Mouse (Mus musculus): ENCODE measurements at regions not wholly inside any gene's neighbourhood (a gene's known extent, or its start where the extent isn't known, plus 50 kb on each side); places are given as distances from the start of the nearest gene placed in this dataset.

- Histone ChIP-seq H3K27me3 (no peaks in the 10 kb centered on the region), H3K9ac (no peak overlapping the region), H3K9me3 (no peaks in the 10 kb centered on the region), H3K4me1 (no peaks in the 10 kb centered on the region), H3K4me2 (replicated peaks) (no peak overlapping the region), H3K36me3 (no peaks in the 10 kb centered on the region), H3K27ac (no peak overlapping the region), H3K4me3 (no peak overlapping the region)
- WGBS = 79% methylated on average over 1 of the region's 1 CpGs
- no peak for ATAC-seq (ENCODE audit: low FRiP score, low read depth)
Measured at GRCm38 (mm10) chr8:100796628-100797027, 1380.4 kb upstream of the Cdh8 start.

DNA sequence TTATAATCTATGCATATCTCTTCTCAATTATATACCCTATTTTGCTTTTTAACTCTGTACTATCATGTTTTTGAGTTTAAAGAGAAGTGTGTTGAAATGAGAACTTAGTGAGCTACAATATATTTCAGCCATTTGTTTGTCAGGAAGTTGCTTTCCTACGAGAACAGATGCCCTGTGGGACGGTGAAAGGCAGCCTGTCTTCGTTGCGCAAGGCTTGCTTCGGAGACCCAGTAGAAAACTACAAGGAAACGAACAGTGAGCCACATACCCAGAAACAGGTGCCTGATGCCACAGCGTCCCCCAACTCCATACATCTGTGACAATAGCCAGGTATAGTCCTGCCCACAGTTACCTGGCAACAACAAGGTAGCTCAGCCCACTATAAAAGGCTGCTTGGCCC, 1377.7 kb upstream of the Cdh8 start:
- Histone ChIP-seq H3K27ac (no peak overlapping the region), H3K9me3 (no peaks in the 10 kb centered on the region), H3K4me3 (no peak overlapping the region), H3K36me3 (no peaks in the 10 kb centered on the region), H3K27me3 (no peaks in the 10 kb centered on the region), H3K4me2 (replicated peaks) (no peak overlapping the region), H3K9ac (no peak overlapping the region), H3K4me1 (no peaks in the 10 kb centered on the region)
- no peak for ATAC-seq (ENCODE audit: low FRiP score, low read depth)
- WGBS = 84% methylated on average over 7 of the region's 7 CpGs

- Histone ChIP-seq H3K36me3 (no peaks in the 10 kb centered on the region), H3K4me2 (replicated peaks) (no peak overlapping the region), H3K9ac (no peak overlapping the region), H3K4me3 (no peak overlapping the region), H3K9me3 (no peaks in the 10 kb centered on the region), H3K4me1 (no peaks in the 10 kb centered on the region), H3K27ac (no peak overlapping the region), H3K27me3 (no peaks in the 10 kb centered on the region)
- 79% methylated on average over 11 of the region's 11 CpGs for WGBS
- no peak for ATAC-seq (ENCODE audit: low FRiP score, low read depth)
Measured at GRCm38 (mm10) chr8:100790592-100791141, 1374.4 kb upstream of the Cdh8 start.

DNA sequence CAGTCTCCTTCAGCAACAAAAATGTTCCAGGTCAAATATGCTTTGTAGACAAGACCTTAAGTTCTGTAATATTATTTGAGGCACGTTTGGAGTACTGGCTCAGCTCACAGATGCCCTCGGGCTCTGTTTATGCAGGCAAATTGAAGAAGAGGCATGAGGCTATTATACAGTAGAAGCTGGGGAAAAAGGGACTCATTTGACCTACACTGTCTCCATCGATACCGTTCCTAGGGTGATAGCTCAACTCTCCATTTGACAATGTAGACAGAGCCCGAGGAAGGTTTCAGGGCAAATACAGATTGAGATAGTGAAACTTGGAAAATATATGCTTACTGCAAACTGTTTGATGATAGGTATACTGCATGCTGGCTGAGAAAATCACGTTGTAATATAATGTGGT, 1371.9 kb upstream of the Cdh8 start:
- no peak for ATAC-seq (ENCODE audit: low FRiP score, low read depth)
- WGBS = 77% methylated on average over 6 of the region's 6 CpGs
- H3K4me3 ChIP-seq = no peak overlapping the region
- no peaks in the 10 kb centered on the region for H3K36me3 ChIP-seq
- H3K27ac ChIP-seq = no peak overlapping the region
- no peak overlapping the region for H3K9ac ChIP-seq
- no peaks in the 10 kb centered on the region for H3K9me3 ChIP-seq
- no peaks in the 10 kb centered on the region for H3K27me3 ChIP-seq
- H3K4me2 ChIP-seq (replicated peaks) = no peak overlapping the region
- H3K4me1 ChIP-seq = no peaks in the 10 kb centered on the region

DNA sequence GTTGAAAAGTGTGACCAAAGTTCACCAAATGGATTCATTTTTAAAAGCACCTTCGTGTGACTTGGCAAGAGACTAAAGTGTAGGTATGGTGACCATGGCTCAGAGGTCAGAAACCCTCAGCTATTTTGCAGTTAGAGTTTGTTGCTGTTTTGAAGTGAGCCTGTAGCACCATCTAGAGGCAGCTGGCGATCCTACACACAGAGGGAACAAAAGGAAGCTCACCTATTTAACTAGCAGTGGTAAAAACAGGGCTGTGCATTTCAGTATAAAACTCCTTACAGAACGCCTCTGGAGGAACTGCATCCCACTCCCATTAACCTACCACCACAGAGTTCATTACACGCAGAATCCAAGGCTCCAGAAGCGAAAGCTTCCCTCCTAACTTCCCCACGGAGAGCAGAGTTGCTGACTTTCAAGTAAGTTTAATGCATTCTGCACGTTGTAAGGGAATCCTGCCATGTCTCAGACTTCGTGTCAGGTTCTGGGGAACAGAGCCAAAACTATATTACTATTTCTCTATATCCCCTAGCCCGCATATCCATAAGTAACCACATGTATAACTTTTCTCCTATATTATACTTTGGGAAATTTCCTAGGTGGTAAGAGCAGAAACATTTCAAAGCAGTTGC, 1356.6 kb upstream of the Cdh8 start:
- 11% methylated on average over 9 of the region's 9 CpGs for WGBS
- ATAC-seq (ENCODE audit: low FRiP score, low read depth) = peak; percentile 81
- Histone ChIP-seq H3K27me3 (no peaks in the 10 kb centered on the region), H3K27ac (no peak overlapping the region), H3K4me3 (peak overlapping the region; percentile 32), H3K36me3 (no peaks in the 10 kb centered on the region), H3K4me1 (no peaks in the 10 kb centered on the region), H3K9ac (no peak overlapping the region), H3K4me2 (replicated peaks) (peak overlapping the region; percentile 52), H3K9me3 (no peaks in the 10 kb centered on the region)

DNA sequence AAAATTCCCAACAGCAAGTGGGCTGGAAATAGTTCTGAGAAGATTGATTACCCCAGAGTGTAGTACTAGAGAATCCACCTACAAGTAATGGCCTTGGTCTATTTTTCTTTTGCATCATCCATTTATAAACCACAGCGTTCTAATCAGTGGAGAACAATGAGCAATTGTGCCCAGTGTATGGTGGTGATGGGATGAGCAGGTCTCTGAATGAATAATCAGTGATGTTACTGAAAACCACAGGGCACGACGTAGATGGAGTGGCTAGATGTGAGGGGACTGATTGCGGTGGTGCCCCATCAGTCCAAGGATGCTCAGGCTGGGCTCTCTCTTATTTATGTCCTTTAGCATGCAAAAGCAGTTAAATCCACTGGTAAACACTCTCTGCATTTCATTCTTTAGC, 1353.3 kb upstream of the Cdh8 start:
- no peak overlapping the region for H3K4me2 ChIP-seq (replicated peaks)
- no peak for ATAC-seq (ENCODE audit: low FRiP score, low read depth)
- H3K4me1 ChIP-seq = no peaks in the 10 kb centered on the region
- H3K27ac ChIP-seq = no peak overlapping the region
- H3K9ac ChIP-seq = no peak overlapping the region
- H3K36me3 ChIP-seq = no peaks in the 10 kb centered on the region
- H3K27me3 ChIP-seq = no peaks in the 10 kb centered on the region
- H3K9me3 ChIP-seq = no peaks in the 10 kb centered on the region
- WGBS = 85% methylated on average over 4 of the region's 4 CpGs
- H3K4me3 ChIP-seq = no peak overlapping the region

DNA sequence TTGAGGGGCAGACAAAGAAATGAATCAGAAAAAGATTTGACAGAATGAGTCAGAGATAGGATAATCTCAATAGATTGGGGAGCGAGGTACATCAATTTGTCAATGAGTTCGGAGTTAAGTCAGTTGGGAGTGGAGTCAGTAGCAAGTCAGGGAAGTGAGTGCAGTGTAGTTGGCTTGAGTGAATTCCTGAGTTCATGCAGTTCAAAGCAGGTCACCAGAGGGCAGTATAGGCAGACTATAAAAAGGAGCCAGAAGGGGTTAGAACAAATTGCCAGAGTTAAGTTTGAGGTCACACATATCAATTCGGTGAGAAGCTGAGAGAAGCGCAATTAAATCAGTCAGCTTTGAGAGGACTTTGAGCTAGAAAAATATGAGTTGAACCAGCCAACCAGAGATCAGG, 1317.7 kb upstream of the Cdh8 start:
- 71% methylated on average over 4 of the region's 4 CpGs for WGBS
- Histone ChIP-seq H3K27me3 (no peaks in the 10 kb centered on the region), H3K27ac (no peak overlapping the region), H3K9ac (no peak overlapping the region), H3K4me3 (no peak overlapping the region), H3K4me2 (replicated peaks) (no peak overlapping the region), H3K9me3 (no peaks in the 10 kb centered on the region), H3K4me1 (no peaks in the 10 kb centered on the region), H3K36me3 (no peaks in the 10 kb centered on the region)
- no peak for ATAC-seq (ENCODE audit: low FRiP score, low read depth)

DNA sequence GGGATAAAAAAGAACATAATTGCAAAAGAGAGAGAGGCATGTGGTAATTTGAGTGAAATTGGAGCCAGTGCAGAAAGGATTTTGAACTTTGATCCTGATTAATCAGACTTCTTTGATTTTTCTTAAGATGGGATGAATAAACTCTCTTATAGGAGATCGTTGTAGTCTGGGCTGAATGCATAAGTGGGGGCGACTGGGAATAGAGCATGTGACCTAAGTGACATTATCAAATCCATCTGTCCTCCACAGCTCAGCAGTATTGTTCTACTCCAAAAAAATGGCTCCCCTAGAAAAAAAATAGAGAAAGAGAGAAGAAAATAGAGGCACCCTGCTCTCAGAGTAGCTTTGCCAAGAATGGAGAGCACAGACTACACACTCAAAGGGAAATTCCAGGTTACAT, 1286.1 kb upstream of the Cdh8 start:
- H3K9me3 ChIP-seq = no peaks in the 10 kb centered on the region
- H3K4me2 ChIP-seq (replicated peaks) = no peak overlapping the region
- 64% methylated on average over 2 of the region's 2 CpGs for WGBS
- H3K27me3 ChIP-seq = no peaks in the 10 kb centered on the region
- H3K27ac ChIP-seq = no peak overlapping the region
- ATAC-seq (ENCODE audit: low FRiP score, low read depth) = no peak
- no peak overlapping the region for H3K4me3 ChIP-seq
- H3K36me3 ChIP-seq = no peaks in the 10 kb centered on the region
- no peaks in the 10 kb centered on the region for H3K4me1 ChIP-seq
- H3K9ac ChIP-seq = no peak overlapping the region

DNA sequence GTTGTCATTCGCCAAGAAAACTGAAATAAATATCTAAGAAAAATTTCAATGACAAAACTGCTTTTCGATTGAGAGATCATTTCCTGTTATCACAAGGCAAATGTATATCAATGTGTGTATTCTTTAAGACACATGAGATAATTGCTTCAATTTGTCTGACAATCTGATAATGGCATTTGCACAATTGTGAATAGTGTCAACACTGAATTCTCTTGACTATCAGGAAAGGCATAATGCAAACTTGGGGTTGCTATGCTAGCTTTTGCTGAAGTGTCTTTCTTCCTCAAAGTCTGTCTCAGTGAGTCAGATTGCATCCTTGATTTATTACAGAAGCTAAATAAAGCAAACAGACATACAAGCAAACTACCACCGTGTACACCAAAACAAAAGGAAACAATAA, 1278.8 kb upstream of the Cdh8 start:
- H3K36me3 ChIP-seq = no peaks in the 10 kb centered on the region
- WGBS = 75% methylated on average over 3 of the region's 3 CpGs
- no peak overlapping the region for H3K9ac ChIP-seq
- no peak overlapping the region for H3K4me3 ChIP-seq
- no peaks in the 10 kb centered on the region for H3K4me1 ChIP-seq
- H3K9me3 ChIP-seq = no peaks in the 10 kb centered on the region
- H3K27me3 ChIP-seq = no peaks in the 10 kb centered on the region
- H3K27ac ChIP-seq = no peak overlapping the region
- ATAC-seq (ENCODE audit: low FRiP score, low read depth) = no peak
- no peak overlapping the region for H3K4me2 ChIP-seq (replicated peaks)

DNA sequence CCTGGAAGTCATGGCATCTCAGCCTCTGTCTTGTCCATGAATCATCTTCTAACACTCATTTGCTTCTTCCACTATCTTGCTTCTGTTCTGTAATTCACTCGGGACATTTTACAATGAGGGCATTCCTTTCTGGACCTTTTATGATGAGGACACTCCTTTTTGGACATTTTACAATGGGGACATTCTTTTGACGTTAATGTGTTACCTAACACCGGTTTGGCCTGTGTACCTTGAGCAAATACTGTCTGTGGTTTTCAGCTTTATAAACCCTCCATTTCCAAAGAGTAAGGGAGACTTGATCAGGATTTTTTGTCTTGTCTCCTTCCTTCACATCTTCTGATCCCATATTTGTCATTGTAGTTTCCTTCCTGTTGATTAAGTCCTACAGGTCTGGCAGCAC, 1262.3 kb upstream of the Cdh8 start:
- Histone ChIP-seq H3K4me3 (no peak overlapping the region), H3K27me3 (no peaks in the 10 kb centered on the region), H3K36me3 (no peaks in the 10 kb centered on the region), H3K9me3 (no peaks in the 10 kb centered on the region), H3K4me1 (0 out of 2 replicates have a peak, but pooled peaks cover 6% of the 10 kb centered on the region), H3K9ac (no peak overlapping the region), H3K27ac (no peak overlapping the region), H3K4me2 (replicated peaks) (no peak overlapping the region)
- WGBS = 73% methylated on average over 3 of the region's 3 CpGs
- ATAC-seq (ENCODE audit: low FRiP score, low read depth) = no peak

Measured in limb, embryonic 13.5 days (tissue).